Mouse (Mus musculus): ENCODE results near the gene Nat8f2.

Gene Nat8f2

GRCm38 (mm10) chr6:85822286-85822685, 46.7 kb downstream of the Nat8f2 start:
- no peak for DNase-seq (ENCODE audit: low read depth)

DNA sequence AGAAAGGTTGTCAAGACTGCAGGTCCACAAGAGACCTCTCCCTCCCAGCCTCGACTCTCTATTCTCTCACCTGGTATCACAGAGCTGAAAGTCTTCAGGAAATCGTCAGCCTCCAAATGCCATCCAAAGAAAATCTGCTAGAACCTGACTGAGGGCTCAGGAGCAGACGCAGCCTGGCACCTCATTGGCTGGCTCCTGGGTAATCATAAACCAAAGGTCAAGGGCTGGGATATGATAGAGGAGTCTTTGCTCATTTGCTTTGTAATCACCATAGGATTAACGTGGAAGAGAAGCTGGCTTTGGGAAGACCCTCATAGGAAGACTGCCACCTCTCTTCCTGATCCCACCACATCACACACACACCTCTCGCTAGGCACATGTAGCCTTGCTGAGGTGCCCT, 48.1 kb downstream of the Nat8f2 start, which contains the start of the genes Nat8f6 and Nat8f5:
Gene Nat8f6 (minus strand): TSS at position 118 of the 400 bp plus-strand sequence.
Gene Nat8f5 (minus strand): TSS at position 136 of the 400 bp plus-strand sequence.
- DNase-seq (ENCODE audit: low read depth), result no peak

DNA sequence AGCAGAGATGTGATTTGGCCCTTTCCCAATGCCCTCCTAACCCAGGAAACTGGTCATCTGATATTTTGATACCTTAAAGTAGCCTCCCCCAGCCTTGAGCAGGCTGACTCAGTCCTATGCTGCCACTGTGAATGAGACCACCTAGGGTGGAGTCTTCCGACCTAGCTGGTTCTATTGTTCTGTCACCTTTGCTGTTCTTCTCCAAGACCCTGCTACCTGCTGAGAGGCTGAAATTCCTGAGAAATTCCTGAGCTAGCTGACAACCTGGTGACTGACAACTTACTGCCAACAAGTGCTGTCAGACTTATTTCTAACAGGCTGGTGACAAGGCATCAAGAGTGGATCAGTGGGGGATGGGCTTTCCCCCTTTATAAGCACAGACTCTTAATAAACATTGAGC, 50.6 kb downstream of the Nat8f2 start:
- no peak for DNase-seq (ENCODE audit: low read depth)

Data from induced T-regulatory cell, adult 2 months (primary cell).